Mouse (Mus musculus) small intestine, adult 2 months (tissue): ENCODE results near the gene Cish.

Source experiments
- CTCF ChIP-seq: fragments of 200-500 bp; IDR thresholded peaks from 2 replicates; pipeline ENCODE4 v1.5.1; 2012; ENCODE audit warnings: low read depth, mild to moderate bottlenecking, control low read depth, inconsistent platforms, low read length, moderate library complexity, mixed read lengths; ENCODE audit not compliant: insufficient replicate concordance, insufficient read length; ENCODE audit errors: extremely low read depth
- POLR2A ChIP-seq: fragments of 200-500 bp; IDR thresholded peaks from 2 replicates; pipeline ENCODE4 v1.6.1; 2012; ENCODE audit warnings: low read depth, mild to moderate bottlenecking, control low read depth, inconsistent platforms, low read length, moderate library complexity

DNA sequence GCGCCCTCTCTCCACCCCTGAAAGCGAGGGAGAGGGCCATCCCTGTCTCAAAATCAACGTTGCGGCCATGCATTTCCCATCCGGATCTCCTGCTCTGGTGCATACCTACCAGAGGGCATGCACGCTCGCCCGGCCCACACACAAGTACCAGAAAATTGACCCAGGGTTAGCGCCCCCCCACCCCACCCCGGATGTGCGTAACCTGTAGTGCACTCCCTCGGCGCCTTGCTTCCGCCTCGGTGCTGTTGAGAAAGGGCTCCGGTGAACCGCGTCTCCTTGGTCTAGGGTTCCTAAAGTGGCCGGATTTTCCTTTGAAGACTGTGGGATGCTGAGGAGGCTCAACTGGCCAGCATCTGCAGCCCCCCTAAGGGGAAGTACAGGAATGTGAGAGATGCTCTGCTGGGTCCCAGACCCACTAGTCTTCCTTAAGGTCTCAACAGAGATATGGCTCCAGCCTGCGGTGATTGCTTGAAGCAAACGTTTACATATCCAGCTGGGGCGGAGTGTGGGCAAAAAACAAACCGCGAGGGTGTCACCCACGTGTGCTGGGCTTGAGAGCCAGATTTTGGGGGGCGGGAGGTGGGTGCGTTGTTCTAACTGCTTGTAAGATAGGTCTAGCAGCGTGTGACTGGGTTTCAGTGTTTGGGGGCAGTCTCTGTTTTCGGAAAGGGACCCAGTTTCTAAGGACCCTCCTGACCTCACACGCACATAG lies 42.5 kb downstream of the Cish start, which contains the start of gene Hemk1:
- TF ChIP-seq POLR2A: peak; percentile 30; the same call in 1 of the 2 replicates
- 0 out of 2 replicates have a peak, but pooled peaks have one; percentile 8 for TF ChIP-seq CTCF
